Mouse (Mus musculus) ES-Bruce4 (cell line): ENCODE results near the gene Oser1.

Experiments
- CTCF ChIP-seq: IDR thresholded peaks from one replicate; pipeline ENCODE4 v1.8.1; 2011; ENCODE audit warnings: low read depth, low read length
- EP300 ChIP-seq: IDR thresholded peaks from 2 replicates; pipeline ENCODE4 v1.6.1; 2011; ENCODE audit warnings: low read depth, low read length; ENCODE audit not compliant: insufficient read depth
- POLR2A ChIP-seq: IDR thresholded peaks from one replicate; pipeline ENCODE4 v1.8.1; 2011; ENCODE audit warnings: low read length; ENCODE audit not compliant: insufficient read depth

- no peak for TF ChIP-seq POLR2A
- TF ChIP-seq CTCF: no peak
- TF ChIP-seq EP300: no peak
Measured at GRCm38 (mm10) chr2:163385126-163385525, 39.4 kb downstream of the Oser1 start.
